Mouse (Mus musculus): ENCODE measurements around the gene Ccdc114.

Gene Ccdc114

GRCm38 (mm10) chr7:45981612-45982011 is 57.7 kb downstream of the Ccdc114 start:
- no peak for DNase-seq (ENCODE audit: low spot score in 2 of 2)

- no peak for DNase-seq (ENCODE audit: low spot score in 2 of 2)
Observed at GRCm38 (mm10) chr7:45986893-45987292, 63.0 kb downstream of the Ccdc114 start.

GRCm38 (mm10) chr7:45988344-45988743 is 64.5 kb downstream of the Ccdc114 start:
- no peak for DNase-seq (ENCODE audit: low spot score in 2 of 2)

GRCm38 (mm10) chr7:45992470-45992869 is 68.6 kb downstream of the Ccdc114 start:
- no peak for DNase-seq (ENCODE audit: low spot score in 2 of 2)

Data from urinary bladder, postnatal 4 days (tissue).